ENCODE assay signal across 25 mouse cellular contexts in genomic region chr19:32394825-32395224, GRCm38 (mm10).
"Had no signal": no experiment of that assay in that cellular context is flagged by ENCODE, and none has a peak within 500 bp of the region (broad histone marks: within the 10 kb centered on the region; RNA-seq: fewer than 3 reads in every experiment).

No protein-coding gene starts in this region.

- H3K9me3 ChIP-seq: heart, embryonic 12.5 days; hindbrain, embryonic 13.5 days; hindbrain, embryonic 15.5 days; kidney, embryonic 15.5 days; limb, embryonic 13.5 days; limb, embryonic 15.5 days; liver, embryonic 12.5 days had no signal

- DNase-seq: gastrocnemius, adult 2 months; gastrocnemius, postnatal 10 days; gastrocnemius, postnatal 36 days; heart, adult 18-20 months; heart, postnatal 14 days; heart, postnatal 36 days; kidney, adult 11 months; kidney, adult 2 months; kidney, adult 9 months; kidney, postnatal 14 days; kidney, postnatal 36 days; layer of hippocampus, adult 9-11 months; layer of hippocampus, postnatal 36 days; left cerebral cortex, postnatal 4 days had no signal

- H3K36me3 ChIP-seq: hindbrain, embryonic 13.5 days; hindbrain, embryonic 15.5 days; limb, embryonic 15.5 days had no signal

- H3K4me3 ChIP-seq: gastrocnemius, adult 2 months; heart, embryonic 12.5 days; hindbrain, embryonic 13.5 days; hindbrain, embryonic 15.5 days; kidney, embryonic 15.5 days; limb, embryonic 13.5 days; limb, embryonic 15.5 days; liver, embryonic 12.5 days had no signal

- H3K27ac ChIP-seq: gastrocnemius, adult 2 months; hindbrain, embryonic 13.5 days; hindbrain, embryonic 15.5 days; hindbrain, postnatal 0 days; kidney, embryonic 15.5 days; kidney, postnatal 0 days; limb, embryonic 13.5 days; limb, embryonic 15.5 days; liver, embryonic 12.5 days; liver, embryonic 14.5 days had no signal

- H3K27me3 ChIP-seq: heart, embryonic 12.5 days; hindbrain, embryonic 13.5 days; hindbrain, embryonic 15.5 days; kidney, embryonic 15.5 days; limb, embryonic 13.5 days; limb, embryonic 15.5 days had no signal

- ATAC-seq: hindbrain, postnatal 0 days; intestine, embryonic 16.5 days; liver, embryonic 12.5 days had no signal

- H3K9ac ChIP-seq: heart, embryonic 12.5 days; hindbrain, embryonic 13.5 days; hindbrain, embryonic 15.5 days; kidney, embryonic 15.5 days; limb, embryonic 13.5 days; limb, embryonic 15.5 days; liver, embryonic 12.5 days; liver, embryonic 14.5 days had no signal

- H3K4me2 ChIP-seq: heart, embryonic 12.5 days; hindbrain, embryonic 13.5 days; hindbrain, embryonic 15.5 days; kidney, embryonic 15.5 days; limb, embryonic 13.5 days; limb, embryonic 15.5 days; liver, embryonic 12.5 days had no signal
